Mouse (Mus musculus) layer of hippocampus, adult 11-12 months (tissue): ENCODE measurements around the gene Olfr155.

Source experiments
- DNase-seq: peaks from one replicate; pipeline ENCODE4 v3.0.0; 2022; ENCODE audit warnings: low spot score

The Olfr155 gene

GRCm38 (mm10) chr4:43897209-43897608 lies 45.8 kb downstream of the Olfr155 start:
- no peak for DNase-seq

- DNase-seq: no peak
These were observed 47.8 kb downstream of the Olfr155 start for GRCm38 (mm10) chr4:43899197-43899596.

GRCm38 (mm10) chr4:43903690-43904089 lies 52.3 kb downstream of the Olfr155 start:
- DNase-seq: no peak

GRCm38 (mm10) chr4:43906443-43906842 lies 55.1 kb downstream of the Olfr155 start:
- DNase-seq: peak; percentile 70
